ENCODE assay signal across 18 mouse cellular contexts in the genomic region with DNA sequence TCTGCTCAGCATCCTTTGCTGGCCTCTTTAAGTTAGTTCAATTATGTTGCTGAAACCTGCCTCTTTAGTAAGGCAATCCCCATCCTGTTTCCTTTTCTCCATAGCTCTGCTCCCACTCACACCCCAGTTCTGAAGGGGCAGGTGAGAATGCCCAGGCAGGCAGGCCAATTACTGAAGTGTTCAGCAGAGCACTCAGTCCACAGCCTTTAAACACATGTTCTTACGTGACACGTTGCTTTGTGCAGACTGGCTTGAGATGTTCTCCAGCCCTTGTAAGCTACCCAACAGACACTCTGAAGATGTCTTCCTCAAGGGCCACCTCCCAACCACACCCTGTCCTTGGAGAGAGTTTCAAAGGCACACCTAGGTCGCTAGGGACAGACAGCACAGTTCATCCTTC. TPM values are rescaled to one million over a fixed set of nuclear protein-coding genes. Genes with fewer than 3 reads are reported as not detected.
DNase-seq lines count a peak whose midpoint lies in the region; ATAC-seq and TF ChIP-seq lines count a peak whose summit lies in the region.
"Had no signal": no experiment of that assay in that cellular context is flagged by ENCODE, and none has a peak within 500 bp of the region (broad histone marks: within the 10 kb centered on the region; RNA-seq: fewer than 3 reads in every experiment).

No protein-coding gene starts in this region.

- no peak overlapping the region for H3K4me2 ChIP-seq in liver, embryonic 11.5 days
- no peak overlapping the region for H3K4me2 ChIP-seq in liver, postnatal 0 days (ENCODE audit: low read depth, low read length)
- H3K4me2 ChIP-seq in CH12.LX (ENCODE audit: insufficient read depth, low read depth, poor library complexity, severe bottlenecking) = no peak overlapping the region
- H3K4me2 ChIP-seq: forebrain, embryonic 12.5 days; heart, embryonic 13.5 days had no signal

- H3K27ac ChIP-seq in liver, embryonic 11.5 days (ENCODE audit: low read depth, low read length) = no peak overlapping the region
- H3K27ac ChIP-seq in liver, postnatal 0 days (ENCODE audit: low read depth) = no peak overlapping the region
- no peak overlapping the region for H3K27ac ChIP-seq in CH12.LX (ENCODE audit: insufficient read depth, low read depth)
- no peak overlapping the region for H3K27ac ChIP-seq in layer of hippocampus, adult 2 months
- H3K27ac ChIP-seq: embryonic facial prominence, embryonic 13.5 days; forebrain, embryonic 12.5 days; heart, embryonic 13.5 days had no signal

- TF ChIP-seq EP300 in liver, postnatal 0 days (IDR thresholded peaks at IDR 0.05; ENCODE audit: low read depth) = no peak
- TF ChIP-seq EP300 in CH12.LX (IDR thresholded peaks at IDR 0.05; ENCODE audit: low read length) = no peak

- H3K9ac ChIP-seq in liver, embryonic 11.5 days (ENCODE audit: low read depth, low read length) = no peak overlapping the region
- H3K9ac ChIP-seq in liver, postnatal 0 days (replicated peaks) = no peak overlapping the region
- H3K9ac ChIP-seq in CH12.LX (ENCODE audit: insufficient read depth, low read depth) = no peak overlapping the region
- H3K9ac ChIP-seq: forebrain, embryonic 12.5 days; heart, embryonic 13.5 days had no signal

- 0 out of 2 replicates have a peak, but pooled peaks have one; percentile 49 for TF ChIP-seq POLR2A in CH12.LX (IDR thresholded peaks at IDR 0.05; ENCODE audit: low read depth, low read length)

- 0 out of 2 replicates have a peak, but pooled peaks have one; percentile 5 for ATAC-seq in liver, embryonic 11.5 days (replicated peaks; ENCODE audit: low FRiP score)
- ATAC-seq in liver, postnatal 0 days = no peak
- ATAC-seq: forebrain, embryonic 16.5 days; hindbrain, embryonic 16.5 days had no signal

- TF ChIP-seq CTCF in liver, postnatal 0 days (IDR thresholded peaks at IDR 0.05; ENCODE audit: low read depth) = no peak
- TF ChIP-seq CTCF in CH12.LX (conservative IDR thresholded peaks at IDR 0.05 in 1 of 2, IDR thresholded peaks at IDR 0.05 in 1 of 2; ENCODE audit: low read depth in 2 of 2, low read length in 2 of 2) = no peak
- TF ChIP-seq CTCF in layer of hippocampus, adult 2 months (conservative IDR thresholded peaks at IDR 0.05) = no peak

- in situ Hi-C loops in CH12.LX (cut with MboI; ENCODE audit: low pct_ligation_motif_present, low pct_unique_long_range_greater_than_20kb, low sequenced_read_pairs) = loop anchor here (25.0 kb wide), 1 partner anchor 579 kb away; the partner anchor contains the start of genes C1qtnf6 and Sstr3

- dilution Hi-C loops in CH12.LX (cut with MboI; ENCODE audit: extremely low pct_ligation_motif_present, extremely low pct_unique_long_range_greater_than_20kb, low sequenced_read_pairs) = no loop called here

- H3K4me3 ChIP-seq in liver, embryonic 11.5 days (ENCODE audit: low read depth, low read length) = no peak overlapping the region
- H3K4me3 ChIP-seq in liver, postnatal 0 days (ENCODE audit: low read depth, low read length) = no peak overlapping the region
- no peak overlapping the region for H3K4me3 ChIP-seq in CH12.LX (replicated peaks in 1 of 3; ENCODE audit: low read depth in 2 of 3, low read length in 2 of 3, poor library complexity in 1 of 3)
- no peak overlapping the region for H3K4me3 ChIP-seq in layer of hippocampus, adult 2 months
- H3K4me3 ChIP-seq: embryonic facial prominence, embryonic 13.5 days; forebrain, embryonic 12.5 days; heart, embryonic 13.5 days had no signal

- H3K79me2 ChIP-seq in CH12.LX (replicated peaks; ENCODE audit: control insufficient read depth, extremely low read depth, insufficient read depth, poor library complexity, severe bottlenecking) = no peaks in the 10 kb centered on the region

- H3K9me3 ChIP-seq in liver, embryonic 11.5 days (ENCODE audit: control insufficient read depth, low read length) = no peaks in the 10 kb centered on the region
- no peaks in the 10 kb centered on the region for H3K9me3 ChIP-seq in liver, postnatal 0 days (ENCODE audit: low read length)
- H3K9me3 ChIP-seq in CH12.LX (replicated peaks; ENCODE audit: low read length) = peaks cover 4% of the 10 kb centered on the region
- H3K9me3 ChIP-seq: embryonic facial prominence, embryonic 13.5 days; forebrain, embryonic 12.5 days; heart, embryonic 13.5 days had no signal

- no peak for DNase-seq in liver, embryonic 11.5 days (ENCODE audit: low spot score)
- DNase-seq in liver, postnatal 0 days = no peak
- DNase-seq in CH12.LX (ENCODE audit: extremely low read depth) = no peak
- DNase-seq in R1 (ENCODE audit: low read depth, low spot score) = peak; percentile 44
- DNase-seq in cerebellum, adult 9-10 months = no peak
- DNase-seq in layer of hippocampus, adult 2 months (ENCODE audit: low spot score in 2 of 2) = no peak
- DNase-seq in gastrocnemius, postnatal 25 days = no peak
- DNase-seq: adrenal gland, postnatal 10 days; cerebellum, adult 11 months; cerebellum, adult 8-10 months; cerebellum, postnatal 36 days; gastrocnemius, postnatal 10 days; heart, postnatal 36 days had no signal

- peaks cover 14% of the 10 kb centered on the region for H3K27me3 ChIP-seq in liver, embryonic 11.5 days (replicated peaks; ENCODE audit: control insufficient read depth, insufficient read depth, low read length)
- H3K27me3 ChIP-seq in liver, postnatal 0 days (ENCODE audit: insufficient read depth, low read length) = peaks cover 14% of the 10 kb centered on the region
- no peaks in the 10 kb centered on the region for H3K27me3 ChIP-seq in CH12.LX (replicated peaks)

- no peak for TF ChIP-seq RAD21 in CH12.LX (IDR thresholded peaks at IDR 0.05; ENCODE audit: low read depth, low read length)

- 58% methylated on average over 3 of the region's 3 CpGs for WGBS in liver, embryonic 11.5 days
- WGBS in liver, postnatal 0 days (ENCODE audit: insufficient replicate concordance) = 61% methylated on average over 3 of the region's 3 CpGs

- H3K36me3 ChIP-seq in liver, embryonic 11.5 days (ENCODE audit: control insufficient read depth, insufficient read depth, low read length) = peaks cover 44% of the 10 kb centered on the region
- H3K36me3 ChIP-seq in liver, postnatal 0 days (replicated peaks; ENCODE audit: insufficient read depth, low read length) = peaks cover 46% of the 10 kb centered on the region
- H3K36me3 ChIP-seq in CH12.LX (replicated peaks in 1 of 2; ENCODE audit: control insufficient read depth in 1 of 2, insufficient read depth in 1 of 2, low read length in 1 of 2) = peaks cover 49 to 52% of the 10 kb centered on the region in 2 experiments

- H3K4me1 ChIP-seq in liver, embryonic 11.5 days (replicated peaks; ENCODE audit: control insufficient read depth, insufficient read depth, low read length) = peaks cover 13% of the 10 kb centered on the region
- peaks cover 18% of the 10 kb centered on the region for H3K4me1 ChIP-seq in liver, postnatal 0 days (ENCODE audit: insufficient read depth)
- peaks cover 0 to 3% of the 10 kb centered on the region in 2 experiments; a peak in 1 of 4 replicates for H3K4me1 ChIP-seq in CH12.LX (ENCODE audit: control insufficient read depth in 1 of 2, insufficient read depth in 2 of 2)

TF ChIP-seq in CH12.LX, 34 proteins besides CTCF, POLR2A, EP300 and RAD21:
- TF ChIP-seq HCFC1 (IDR thresholded peaks at IDR 0.05; ENCODE audit: low read depth, low read length) = no peak
- peak; percentile 41; the same call in 1 of the 2 replicates for TF ChIP-seq POLR2AphosphoS2 (IDR thresholded peaks at IDR 0.05; ENCODE audit: low read depth, low read length)

RNA-seq across cellular contexts. Expression of gene Foxred2, which starts 1.5 kb away (rescaled TPM):
- 3.3 and 3.6 TPM in 2 replicates for polyA plus RNA-seq in liver, embryonic 11.5 days (2014; fragmentation: Nextera tagmentation; extraction: Ambion mirVana)
- 0.56 and 0.71 TPM in 2 replicates for polyA plus RNA-seq in liver, postnatal 0 days (2015; fragmentation: Nextera tagmentation; extraction: Ambion mirVana)
- 0.17 and 0.59 TPM in 2 replicates for total RNA-seq in CH12.LX (2012; rRNA removed)
- total RNA-seq in CH12.LX (2014; rRNA removed) = 0.39 and 0.41 TPM in 2 replicates
- 0.18 and 0.43 TPM in 2 replicates for polyA plus RNA-seq in CH12.LX (2012; ENCODE audit: insufficient read length, low read depth)
- 10 to 100 TPM; 11.1 to 11.7 TPM for total RNA-seq in layer of hippocampus, adult 2 months (2021)
- under 1 TPM; 0.54 to 0.86 TPM for total RNA-seq in gastrocnemius, postnatal 25 days (2021)

RNA-seq across cellular contexts. Expression of gene Eif3d, which starts 12.5 kb away (rescaled TPM):
- polyA plus RNA-seq in liver, embryonic 11.5 days (2014; fragmentation: Nextera tagmentation; extraction: Ambion mirVana) = 327 and 368 TPM in 2 replicates
- polyA plus RNA-seq in liver, postnatal 0 days (2015; fragmentation: Nextera tagmentation; extraction: Ambion mirVana) = 61.2 and 68.4 TPM in 2 replicates
- total RNA-seq in CH12.LX (2012; rRNA removed) = 344 and 352 TPM in 2 replicates
- 269 and 302 TPM in 2 replicates for total RNA-seq in CH12.LX (2014; rRNA removed)
- 406 and 493 TPM in 2 replicates for polyA plus RNA-seq in CH12.LX (2012; ENCODE audit: insufficient read length, low read depth)
- total RNA-seq in layer of hippocampus, adult 2 months (2021) = 100 to 1,000 TPM in 1 of 2 experiments, 10 to 100 TPM in 1; 94.7 to 103 TPM
- total RNA-seq in gastrocnemius, postnatal 25 days (2021) = 10 to 100 TPM; 52.8 to 52.9 TPM

RNA-seq across cellular contexts. Expression of gene Txn2, which starts 29.3 kb away (rescaled TPM):
- 377 and 390 TPM in 2 replicates for polyA plus RNA-seq in liver, embryonic 11.5 days (2014; fragmentation: Nextera tagmentation; extraction: Ambion mirVana)
- 258 and 261 TPM in 2 replicates for polyA plus RNA-seq in liver, postnatal 0 days (2015; fragmentation: Nextera tagmentation; extraction: Ambion mirVana)
- total RNA-seq in CH12.LX (2012; rRNA removed) (105 and 122 TPM in 2 replicates), CH12.LX (2014; rRNA removed) (16.8 and 22.4 TPM in 2 replicates)
- 188 and 209 TPM in 2 replicates for polyA plus RNA-seq in CH12.LX (2012; ENCODE audit: insufficient read length, low read depth)
- total RNA-seq in layer of hippocampus, adult 2 months (2021) = 100 to 1,000 TPM; 119 to 136 TPM
- 100 to 1,000 TPM; 210 to 254 TPM for total RNA-seq in gastrocnemius, postnatal 25 days (2021)

Comparison
In these comparisons a context has a peak if more than half of its experiments do, and no peak if none do; other contexts are left out.
1. RNA of gene Foxred2, which starts 1.5 kb away (total RNA-seq): 11.1 to 11.7 TPM in layer of hippocampus, adult 2 months; 0.54 to 0.86 TPM in gastrocnemius, postnatal 25 days and 0.17 to 0.59 TPM in CH12.LX; every median in the first group is over 4 times any median in the second.